Mouse (Mus musculus) spleen, adult 2 months (tissue): ENCODE data around the gene Med23. TPM values are rescaled to one million over a fixed set of nuclear protein-coding genes. Genes with fewer than 3 reads are reported as not detected.

Experiments
- DNase-seq, 2 experiments: peaks; one replicate each; pipeline versions ENCODE4 v3.0.0 to v3.0.0-alpha.2; 2012 to 2021; ENCODE audit warnings: low spot score in 2 of 2, low read depth in 1 of 2
- H3K27ac ChIP-seq: fragments of 200-500 bp; 2 replicates; pipeline ENCODE4 v1.5.1; 2012; ENCODE audit warnings: low read length, inconsistent platforms; ENCODE audit not compliant: insufficient read depth
- H3K27me3 ChIP-seq: fragments of 200-500 bp; 2 replicates; pipeline ENCODE4 v1.6.1; 2012; ENCODE audit warnings: mild to moderate bottlenecking, moderate library complexity, low read length, inconsistent platforms; ENCODE audit not compliant: control insufficient read depth, insufficient read depth
- H3K36me3 ChIP-seq: fragments of 200-500 bp; 2 replicates; pipeline ENCODE4 v1.6.1; 2012; ENCODE audit warnings: mild to moderate bottlenecking, low read length, inconsistent platforms; ENCODE audit not compliant: control insufficient read depth, insufficient read depth
- H3K4me1 ChIP-seq: fragments of 200-500 bp; 2 replicates; pipeline ENCODE4 v1.6.1; 2011; ENCODE audit warnings: inconsistent platforms; ENCODE audit not compliant: control insufficient read depth, insufficient read depth, insufficient read length
- H3K4me3 ChIP-seq: fragments of 200-500 bp; 2 replicates; pipeline ENCODE4 v1.5.1; 2011; ENCODE audit warnings: mild to moderate bottlenecking, inconsistent platforms; ENCODE audit not compliant: insufficient read depth, insufficient read length; ENCODE audit errors: extremely low read depth
- CTCF ChIP-seq: fragments of 200-500 bp; IDR thresholded peaks from 2 replicates; pipeline ENCODE4 v1.5.1; 2011; ENCODE audit warnings: mild to moderate bottlenecking, inconsistent platforms; ENCODE audit not compliant: insufficient read depth, insufficient read length, insufficient replicate concordance; ENCODE audit errors: extremely low read depth
- POLR2A ChIP-seq: fragments of 200-500 bp; IDR thresholded peaks from 2 replicates; pipeline ENCODE4 v1.6.1; 2011; ENCODE audit warnings: low read depth, low read length, inconsistent platforms
- WGBS: fragments of 180-500 bp; shearing (Covaris S2); methylation state at CpG from one replicate; pipeline ENCODE4 v1.1.7; 2018; 5-methylcytosine and 5-hydroxymethylcytosine counted together
- polyA plus RNA-seq: library from polyadenylated mRNA; depleted of rRNA; stranded (reverse); fragments of >200 nt; gene quantifications from 2 replicates; pipeline ENCODE4 v1.2.3, GENCODE M21; 2012; rRNA removed

The Med23 gene
- polyA plus RNA-seq = 12.6 and 14.4 TPM in 2 replicates

- Histone ChIP-seq H3K4me3 (peak within 1 kb of the TSS; percentile 84), H3K27ac (peak within 1 kb of the TSS; percentile 14; the same call in 1 of the 2 replicates), H3K36me3 (peaks cover under 1% of the 10 kb centered on the region; the same call in 1 of the 2 replicates), H3K27me3 (no peaks in the 10 kb centered on the region), H3K4me1 (no peaks in the 10 kb centered on the region; the same call in 1 of the 2 replicates)
- WGBS = 2% methylated on average over 36 of the region's 36 CpGs
- peak; percentile 90; the same call in 1 of the 2 replicates for TF ChIP-seq CTCF
- no peak for TF ChIP-seq POLR2A
- DNase-seq = peak; percentile 94
These were observed at the start of gene Med23 for GRCm38 (mm10) chr10:24869760-24870290. Gene Med23 (plus strand): TSS chr10:24869986.

- Histone ChIP-seq H3K27me3 (no peaks in the 10 kb centered on the region), H3K36me3 (no peaks in the 10 kb centered on the region), H3K27ac (no peak overlapping the region), H3K4me1 (peaks cover 3% of the 10 kb centered on the region; the same call in 1 of the 2 replicates), H3K4me3 (no peak overlapping the region)
- 86% methylated on average over 4 of the region's 4 CpGs for WGBS
- DNase-seq = no peak
- TF ChIP-seq POLR2A (no peak), CTCF (no peak)
These were observed 47.7 kb upstream of the Med23 start for GRCm38 (mm10) chr10:24821990-24822676.

- no peak for DNase-seq
- H3K27ac ChIP-seq = no peak overlapping the region
- H3K27me3 ChIP-seq = no peaks in the 10 kb centered on the region
- H3K4me3 ChIP-seq = no peak overlapping the region
- peaks cover 3% of the 10 kb centered on the region; the same call in 1 of the 2 replicates for H3K4me1 ChIP-seq
- TF ChIP-seq CTCF (no peak), POLR2A (no peak)
- 89% methylated on average over 1 of the region's 1 CpGs for WGBS
- H3K36me3 ChIP-seq = no peaks in the 10 kb centered on the region
These were observed 46.9 kb upstream of the Med23 start for GRCm38 (mm10) chr10:24822842-24823241.

- no peak for DNase-seq
- H3K27ac ChIP-seq = no peak overlapping the region; the same call in 1 of the 2 replicates
- H3K27me3 ChIP-seq = no peaks in the 10 kb centered on the region
- peak overlapping the region; percentile 56; the same call in 1 of the 2 replicates for H3K4me3 ChIP-seq
- H3K4me1 ChIP-seq = peaks cover 3% of the 10 kb centered on the region; the same call in 1 of the 2 replicates
- H3K36me3 ChIP-seq = no peaks in the 10 kb centered on the region
- WGBS = 26% methylated on average over 1 of the region's 1 CpGs
- TF ChIP-seq POLR2A (no peak), CTCF (no peak)
These were observed 46.5 kb upstream of the Med23 start for GRCm38 (mm10) chr10:24823265-24823664.

- no peaks in the 10 kb centered on the region for H3K36me3 ChIP-seq
- no peaks in the 10 kb centered on the region for H3K27me3 ChIP-seq
- peak overlapping the region; percentile 26; the same call in 1 of the 2 replicates for H3K27ac ChIP-seq
- peaks cover 3% of the 10 kb centered on the region; the same call in 1 of the 2 replicates for H3K4me1 ChIP-seq
- no peak for TF ChIP-seq CTCF
- no peak for TF ChIP-seq POLR2A
- 7% methylated on average over 16 of the region's 16 CpGs for WGBS
- peak overlapping the region; percentile 56 for H3K4me3 ChIP-seq
- peak; percentile 15 to 52 for DNase-seq
These were observed 45.9 kb upstream of the Med23 start for GRCm38 (mm10) chr10:24823697-24824535.

- Histone ChIP-seq H3K4me1 (peaks cover 3% of the 10 kb centered on the region; the same call in 1 of the 2 replicates), H3K27me3 (no peaks in the 10 kb centered on the region), H3K27ac (no peak overlapping the region), H3K4me3 (no peak overlapping the region), H3K36me3 (no peaks in the 10 kb centered on the region)
- TF ChIP-seq POLR2A (no peak), CTCF (no peak)
- 91% methylated on average over 8 of the region's 8 CpGs for WGBS
- DNase-seq = no peak
These were observed 45.2 kb upstream of the Med23 start for GRCm38 (mm10) chr10:24824621-24825020.
